Mouse (Mus musculus): Measurements from ENCODE around the gene Pinlyp. TPM values are rescaled to one million over a fixed set of nuclear protein-coding genes. Genes with fewer than 3 reads are reported as not detected.

The Pinlyp gene
- total RNA-seq (2021), result not detected
- long read RNA-seq, result 0 reads

- no peak for DNase-seq (ENCODE audit: low spot score in 2 of 2)
Measured at GRCm38 (mm10) chr7:24546068-24546614, at the start of gene Pinlyp, which contains the start of gene Xrcc1. Pinlyp (minus strand) TSS chr7:24546118. Xrcc1 (plus strand) TSS chr7:24546289.

- DNase-seq (ENCODE audit: low spot score in 2 of 2), result no peak
Measured at GRCm38 (mm10) chr7:24595464-24595863, 49.5 kb upstream of the Pinlyp start.

- DNase-seq (ENCODE audit: low spot score in 2 of 2), result no peak
Measured at GRCm38 (mm10) chr7:24594309-24594803, 48.4 kb upstream of the Pinlyp start.

- DNase-seq (ENCODE audit: low spot score in 2 of 2), result peak; percentile 38 to 69
Measured at GRCm38 (mm10) chr7:24593621-24594308, 47.8 kb upstream of the Pinlyp start.

GRCm38 (mm10) chr7:24592781-24593180 lies 46.9 kb upstream of the Pinlyp start:
- no peak for DNase-seq (ENCODE audit: low spot score in 2 of 2)

GRCm38 (mm10) chr7:24592163-24592562 lies 46.2 kb upstream of the Pinlyp start:
- no peak for DNase-seq (ENCODE audit: low spot score in 2 of 2)

GRCm38 (mm10) chr7:24591735-24592134 lies 45.8 kb upstream of the Pinlyp start:
- no peak for DNase-seq (ENCODE audit: low spot score in 2 of 2)

GRCm38 (mm10) chr7:24588336-24588735 lies 42.4 kb upstream of the Pinlyp start:
- no peak for DNase-seq (ENCODE audit: low spot score in 2 of 2)

- DNase-seq (ENCODE audit: low spot score in 2 of 2), result peak; percentile 81 to 88
Measured at GRCm38 (mm10) chr7:24587330-24588105, 41.6 kb upstream of the Pinlyp start, which contains the start of the genes Ethe1 and Zfp575. Ethe1 (plus strand) TSS chr7:24587543. Zfp575 (minus strand) TSS chr7:24587641.

GRCm38 (mm10) chr7:24586828-24587227 lies 40.9 kb upstream of the Pinlyp start:
- DNase-seq (ENCODE audit: low spot score in 2 of 2), result no peak

GRCm38 (mm10) chr7:24585995-24586394 lies 40.1 kb upstream of the Pinlyp start:
- DNase-seq (ENCODE audit: low spot score in 2 of 2), result no peak

GRCm38 (mm10) chr7:24584876-24585275 lies 39.0 kb upstream of the Pinlyp start:
- no peak for DNase-seq (ENCODE audit: low spot score in 2 of 2)

- no peak for DNase-seq (ENCODE audit: low spot score in 2 of 2)
Measured at GRCm38 (mm10) chr7:24577811-24578210, 31.9 kb upstream of the Pinlyp start.

GRCm38 (mm10) chr7:24574224-24574796 lies 28.4 kb upstream of the Pinlyp start:
- no peak for DNase-seq (ENCODE audit: low spot score in 2 of 2)

- DNase-seq (ENCODE audit: low spot score in 2 of 2), result no peak
Measured at GRCm38 (mm10) chr7:24572455-24572854, 26.5 kb upstream of the Pinlyp start.

GRCm38 (mm10) chr7:24571071-24571470 lies 25.2 kb upstream of the Pinlyp start:
- DNase-seq (ENCODE audit: low spot score in 2 of 2), result no peak

- no peak for DNase-seq (ENCODE audit: low spot score in 2 of 2)
Measured at GRCm38 (mm10) chr7:24568512-24568911, 22.6 kb upstream of the Pinlyp start.

GRCm38 (mm10) chr7:24566206-24566605 lies 20.3 kb upstream of the Pinlyp start:
- DNase-seq (ENCODE audit: low spot score in 2 of 2), result no peak

GRCm38 (mm10) chr7:24565627-24566026 lies 19.7 kb upstream of the Pinlyp start:
- DNase-seq (ENCODE audit: low spot score in 2 of 2), result no peak

- peak; percentile 72 to 73 for DNase-seq (ENCODE audit: low spot score in 2 of 2)
Measured at GRCm38 (mm10) chr7:24564607-24565265, 18.8 kb upstream of the Pinlyp start.

GRCm38 (mm10) chr7:24563837-24564206 lies 17.9 kb upstream of the Pinlyp start:
- DNase-seq (ENCODE audit: low spot score in 2 of 2), result no peak

Measured in layer of hippocampus, postnatal 10 days (tissue).